Mouse (Mus musculus): ENCODE data around the gene Olfr195. TPM values are rescaled to one million over a fixed set of nuclear protein-coding genes. Genes with fewer than 3 reads are reported as not detected.
"Not testable (repeated sequence)": the region's sequence is repeated elsewhere in the genome, so short reads cannot be mapped to it uniquely, and the experiment has no call there.

The Olfr195 gene
- total RNA-seq (2014; rRNA removed) (not detected in 2 replicates), polyA plus RNA-seq (2015; fragmentation: Nextera tagmentation; extraction: Ambion mirVana) (not detected in 2 replicates)

- Histone ChIP-seq H3K27me3 (ENCODE audit: insufficient read depth, low read length) (no peaks in the 10 kb centered on the region), H3K27ac (ENCODE audit: low read depth, low read length) (no peak within 1 kb of the TSS), H3K36me3 (ENCODE audit: insufficient read depth) (no peaks in the 10 kb centered on the region), H3K9me3 (ENCODE audit: low read length) (no peaks in the 10 kb centered on the region), H3K9ac (no peak within 1 kb of the TSS), H3K4me3 (ENCODE audit: low read depth, low read length) (no peak within 1 kb of the TSS), H3K4me1 (ENCODE audit: insufficient read depth) (no peaks in the 10 kb centered on the region), H3K4me2 (ENCODE audit: low read depth) (no peak within 1 kb of the TSS)
- 97% methylated on average over 1 of the region's 1 CpGs for WGBS
- no peak for DNase-seq
- no peak for TF ChIP-seq CTCF (IDR thresholded peaks at IDR 0.05; ENCODE audit: low read depth)
- no peak for ATAC-seq
These were observed at the start of gene Olfr195 for GRCm38 (mm10) chr16:59146746-59147145. TSS of gene Olfr195 (plus strand) at chr16:59147046.

- H3K4me2 ChIP-seq (ENCODE audit: low read depth): no peak overlapping the region
- WGBS: 88% methylated on average over 2 of the region's 2 CpGs
- no peaks in the 10 kb centered on the region for H3K36me3 ChIP-seq (ENCODE audit: insufficient read depth)
- H3K9me3 ChIP-seq (ENCODE audit: low read length): no peaks in the 10 kb centered on the region
- no peaks in the 10 kb centered on the region for H3K27me3 ChIP-seq (ENCODE audit: insufficient read depth, low read length)
- H3K4me3 ChIP-seq (ENCODE audit: low read depth, low read length): no peak overlapping the region
- DNase-seq (no peak), ATAC-seq (no peak)
- no peak overlapping the region for H3K27ac ChIP-seq (ENCODE audit: low read depth, low read length)
- no peak for TF ChIP-seq CTCF (IDR thresholded peaks at IDR 0.05; ENCODE audit: low read depth)
- H3K9ac ChIP-seq: no peak overlapping the region
- no peaks in the 10 kb centered on the region for H3K4me1 ChIP-seq (ENCODE audit: insufficient read depth)
These were observed 41.5 kb upstream of the Olfr195 start for GRCm38 (mm10) chr16:59105312-59105711.

- DNase-seq; H3K9ac ChIP-seq; H3K4me1 ChIP-seq (ENCODE audit: insufficient read depth); H3K4me2 ChIP-seq (ENCODE audit: low read depth); H3K9me3 ChIP-seq (ENCODE audit: low read length); H3K4me3 ChIP-seq (ENCODE audit: low read depth, low read length); H3K27me3 ChIP-seq (ENCODE audit: insufficient read depth, low read length); H3K27ac ChIP-seq (ENCODE audit: low read depth, low read length); H3K36me3 ChIP-seq (ENCODE audit: insufficient read depth); ATAC-seq: not testable (repeated sequence)
- 63% methylated on average over 5 of the region's 5 CpGs for WGBS
These were observed 38.3 kb upstream of the Olfr195 start for GRCm38 (mm10) chr16:59108522-59108921.

GRCm38 (mm10) chr16:59111781-59112180, 35.1 kb upstream of the Olfr195 start, which contains the start of gene Olfr193:
TSS of gene Olfr193 (minus strand) at chr16:59111881.
- no peaks in the 10 kb centered on the region for H3K27me3 ChIP-seq (ENCODE audit: insufficient read depth, low read length)
- no peak within 1 kb of the TSS for H3K4me2 ChIP-seq (ENCODE audit: low read depth)
- no peak within 1 kb of the TSS for H3K4me3 ChIP-seq (ENCODE audit: low read depth, low read length)
- no peak within 1 kb of the TSS for H3K9ac ChIP-seq
- DNase-seq (no peak), ATAC-seq (no peak)
- H3K27ac ChIP-seq (ENCODE audit: low read depth, low read length): no peak within 1 kb of the TSS
- H3K4me1 ChIP-seq (ENCODE audit: insufficient read depth): no peaks in the 10 kb centered on the region
- no peaks in the 10 kb centered on the region for H3K9me3 ChIP-seq (ENCODE audit: low read length)
- WGBS: 77% methylated on average over 1 of the region's 1 CpGs
- H3K36me3 ChIP-seq (ENCODE audit: insufficient read depth): no peaks in the 10 kb centered on the region
- TF ChIP-seq CTCF (IDR thresholded peaks at IDR 0.05; ENCODE audit: low read depth): no peak

GRCm38 (mm10) chr16:59120969-59121368, 25.9 kb upstream of the Olfr195 start, which contains the start of gene Olfr194:
TSS of gene Olfr194 (minus strand) at chr16:59121069.
- no peaks in the 10 kb centered on the region for H3K4me1 ChIP-seq (ENCODE audit: insufficient read depth)
- DNase-seq (no peak), ATAC-seq (no peak)
- H3K4me3 ChIP-seq (ENCODE audit: low read depth, low read length): no peak within 1 kb of the TSS
- TF ChIP-seq CTCF (IDR thresholded peaks at IDR 0.05; ENCODE audit: low read depth): no peak
- no peak within 1 kb of the TSS for H3K4me2 ChIP-seq (ENCODE audit: low read depth)
- H3K36me3 ChIP-seq (ENCODE audit: insufficient read depth): no peaks in the 10 kb centered on the region
- no peak within 1 kb of the TSS for H3K27ac ChIP-seq (ENCODE audit: low read depth, low read length)
- no peak within 1 kb of the TSS for H3K9ac ChIP-seq
- no peaks in the 10 kb centered on the region for H3K9me3 ChIP-seq (ENCODE audit: low read length)
- no peaks in the 10 kb centered on the region for H3K27me3 ChIP-seq (ENCODE audit: insufficient read depth, low read length)

GRCm38 (mm10) chr16:59130740-59131139, 16.1 kb upstream of the Olfr195 start:
- Histone ChIP-seq H3K4me1 (ENCODE audit: insufficient read depth) (no peaks in the 10 kb centered on the region), H3K27me3 (ENCODE audit: insufficient read depth, low read length) (no peaks in the 10 kb centered on the region), H3K4me3 (ENCODE audit: low read depth, low read length) (no peak overlapping the region), H3K9me3 (ENCODE audit: low read length) (no peaks in the 10 kb centered on the region), H3K36me3 (ENCODE audit: insufficient read depth) (no peaks in the 10 kb centered on the region), H3K4me2 (ENCODE audit: low read depth) (no peak overlapping the region), H3K9ac (no peak overlapping the region), H3K27ac (ENCODE audit: low read depth, low read length) (no peak overlapping the region)
- TF ChIP-seq CTCF (IDR thresholded peaks at IDR 0.05; ENCODE audit: low read depth): no peak
- ATAC-seq (no peak), DNase-seq (no peak)
- WGBS: 94% methylated on average over 1 of the region's 1 CpGs

- no peak for ATAC-seq
- Histone ChIP-seq H3K27ac (ENCODE audit: low read depth, low read length) (no peak overlapping the region), H3K36me3 (ENCODE audit: insufficient read depth) (no peaks in the 10 kb centered on the region), H3K9me3 (ENCODE audit: low read length) (no peaks in the 10 kb centered on the region), H3K9ac (no peak overlapping the region), H3K27me3 (ENCODE audit: insufficient read depth, low read length) (no peaks in the 10 kb centered on the region), H3K4me2 (ENCODE audit: low read depth) (no peak overlapping the region), H3K4me3 (ENCODE audit: low read depth, low read length) (no peak overlapping the region), H3K4me1 (ENCODE audit: insufficient read depth) (no peaks in the 10 kb centered on the region)
- DNase-seq: no peak
- no peak for TF ChIP-seq CTCF (IDR thresholded peaks at IDR 0.05; ENCODE audit: low read depth)
These were observed 5.7 kb upstream of the Olfr195 start for GRCm38 (mm10) chr16:59141105-59141504.

- no peak overlapping the region for H3K4me2 ChIP-seq (ENCODE audit: low read depth)
- H3K9ac ChIP-seq: no peak overlapping the region
- DNase-seq (no peak), ATAC-seq (no peak)
- no peak for TF ChIP-seq CTCF (IDR thresholded peaks at IDR 0.05; ENCODE audit: low read depth)
- no peaks in the 10 kb centered on the region for H3K27me3 ChIP-seq (ENCODE audit: insufficient read depth, low read length)
- 92% methylated on average over 2 of the region's 2 CpGs for WGBS
- no peaks in the 10 kb centered on the region for H3K36me3 ChIP-seq (ENCODE audit: insufficient read depth)
- H3K9me3 ChIP-seq (ENCODE audit: low read length): no peaks in the 10 kb centered on the region
- no peak overlapping the region for H3K27ac ChIP-seq (ENCODE audit: low read depth, low read length)
- no peak overlapping the region for H3K4me3 ChIP-seq (ENCODE audit: low read depth, low read length)
- H3K4me1 ChIP-seq (ENCODE audit: insufficient read depth): no peaks in the 10 kb centered on the region
These were observed 5.2 kb downstream of the Olfr195 start for GRCm38 (mm10) chr16:59151996-59152395.

All from forebrain, postnatal 0 days (tissue).